Mouse (Mus musculus) cerebellum, postnatal 14 days (tissue): ENCODE measurements around the gene Arhgef33.
"Not testable (repeated sequence)": the region's sequence is repeated elsewhere in the genome, so short reads cannot be mapped to it uniquely, and the experiment has no call there.

Source experiments
- DNase-seq, 2 experiments: peaks; one replicate each; pipeline ENCODE4 v3.0.0; 2021; ENCODE audit warnings: mixed read lengths in 2 of 2

Gene Arhgef33

GRCm38 (mm10) chr17:80346591-80347125, 39.5 kb downstream of the Arhgef33 start:
- DNase-seq = no peak

- DNase-seq = no peak
Observed at GRCm38 (mm10) chr17:80347234-80347633, 40.0 kb downstream of the Arhgef33 start.

GRCm38 (mm10) chr17:80360245-80360644, 53.0 kb downstream of the Arhgef33 start:
- no peak for DNase-seq

- DNase-seq = peak; percentile 18 to 40
Observed at GRCm38 (mm10) chr17:80367276-80367675, 60.1 kb downstream of the Arhgef33 start.

GRCm38 (mm10) chr17:80368606-80369005, 61.4 kb downstream of the Arhgef33 start:
- DNase-seq = no peak

GRCm38 (mm10) chr17:80372989-80373725, 66.0 kb downstream of the Arhgef33 start, which contains the start of gene Gm10190:
Gm10190 (minus strand) TSS chr17:80373541.
- peak; percentile 91 to 94 for DNase-seq

- DNase-seq = no peak
Observed at GRCm38 (mm10) chr17:80373726-80374096, 66.5 kb downstream of the Arhgef33 start.

- not testable (repeated sequence) for DNase-seq
Observed at GRCm38 (mm10) chr17:80378386-80378785, 71.2 kb downstream of the Arhgef33 start.

- DNase-seq = no peak
Observed at GRCm38 (mm10) chr17:80385671-80386070, 78.5 kb downstream of the Arhgef33 start.

GRCm38 (mm10) chr17:80390024-80390423, 82.8 kb downstream of the Arhgef33 start:
- DNase-seq = no peak

- peak; percentile 22 to 26 for DNase-seq
Observed at GRCm38 (mm10) chr17:80391423-80392403, 84.5 kb downstream of the Arhgef33 start.

- no peak for DNase-seq
Observed at GRCm38 (mm10) chr17:80398243-80398642, 91.0 kb downstream of the Arhgef33 start.

- DNase-seq = no peak
Observed at GRCm38 (mm10) chr17:80411182-80411581, 104.0 kb downstream of the Arhgef33 start.

- DNase-seq = no peak
Observed at GRCm38 (mm10) chr17:80418572-80419210, 111.5 kb downstream of the Arhgef33 start.

- DNase-seq = no peak
Observed at GRCm38 (mm10) chr17:80420998-80421397, 113.8 kb downstream of the Arhgef33 start.

GRCm38 (mm10) chr17:80426171-80426570, 119.0 kb downstream of the Arhgef33 start:
- DNase-seq = no peak

- no peak for DNase-seq
Observed at GRCm38 (mm10) chr17:80426901-80427300, 119.7 kb downstream of the Arhgef33 start.

- no peak for DNase-seq
Observed at GRCm38 (mm10) chr17:80427966-80428365, 120.8 kb downstream of the Arhgef33 start.

GRCm38 (mm10) chr17:80431997-80432396, 124.8 kb downstream of the Arhgef33 start:
- DNase-seq = no peak

- no peak for DNase-seq
Observed at GRCm38 (mm10) chr17:80434430-80434829, 127.2 kb downstream of the Arhgef33 start.

GRCm38 (mm10) chr17:80435680-80436079, 128.5 kb downstream of the Arhgef33 start:
- DNase-seq = no peak

- no peak for DNase-seq
Observed at GRCm38 (mm10) chr17:80445433-80445832, 138.2 kb downstream of the Arhgef33 start.

GRCm38 (mm10) chr17:80446470-80446869, 139.3 kb downstream of the Arhgef33 start:
- DNase-seq = no peak
